Mouse (Mus musculus): ENCODE measurements at regions not wholly inside any gene's neighbourhood (a gene's known extent, or its start where the extent isn't known, plus 50 kb on each side); places are given as distances from the start of the nearest gene placed in this dataset.

GRCm38 (mm10) chr8:26903289-26903688, 73.8 kb upstream of the Zfp703 start:
- Histone ChIP-seq H3K4me2 (no peak overlapping the region), H3K4me1 (peaks cover 5% of the 10 kb centered on the region; the same call in 1 of the 2 replicates), H3K9ac (no peak overlapping the region), H3K4me3 (replicated peaks) (no peak overlapping the region), H3K27ac (no peak overlapping the region), H3K9me3 (no peaks in the 10 kb centered on the region), H3K27me3 (replicated peaks) (no peaks in the 10 kb centered on the region), H3K36me3 (no peaks in the 10 kb centered on the region)
- 57% methylated on average over 5 of the region's 5 CpGs for WGBS
- no peak for ATAC-seq (ENCODE audit: insufficient read depth, low FRiP score, low read depth)

- Histone ChIP-seq H3K9ac (no peak overlapping the region), H3K9me3 (no peaks in the 10 kb centered on the region), H3K36me3 (no peaks in the 10 kb centered on the region), H3K27me3 (replicated peaks) (no peaks in the 10 kb centered on the region), H3K4me1 (peaks cover 5% of the 10 kb centered on the region; the same call in 1 of the 2 replicates), H3K4me2 (no peak overlapping the region), H3K27ac (no peak overlapping the region), H3K4me3 (replicated peaks) (no peak overlapping the region)
- 89% methylated on average over 4 of the region's 4 CpGs for WGBS
- ATAC-seq (ENCODE audit: insufficient read depth, low FRiP score, low read depth) = no peak
Observed at GRCm38 (mm10) chr8:26906257-26906656, 70.9 kb upstream of the Zfp703 start.

GRCm38 (mm10) chr8:26907347-26908170, 69.6 kb upstream of the Zfp703 start:
- no peaks in the 10 kb centered on the region for H3K27me3 ChIP-seq (replicated peaks)
- peaks cover 5% of the 10 kb centered on the region; the same call in 1 of the 2 replicates for H3K4me1 ChIP-seq
- WGBS = 61% methylated on average over 8 of the region's 8 CpGs
- H3K4me2 ChIP-seq = no peak overlapping the region
- no peak for ATAC-seq (ENCODE audit: insufficient read depth, low FRiP score, low read depth)
- H3K9me3 ChIP-seq = no peaks in the 10 kb centered on the region
- H3K27ac ChIP-seq = no peak overlapping the region
- H3K4me3 ChIP-seq (replicated peaks) = no peak overlapping the region
- no peak overlapping the region for H3K9ac ChIP-seq
- no peaks in the 10 kb centered on the region for H3K36me3 ChIP-seq

GRCm38 (mm10) chr8:26910186-26910585, 66.9 kb upstream of the Zfp703 start:
- no peaks in the 10 kb centered on the region for H3K9me3 ChIP-seq
- no peak overlapping the region for H3K27ac ChIP-seq
- H3K36me3 ChIP-seq = no peaks in the 10 kb centered on the region
- no peak for ATAC-seq (ENCODE audit: insufficient read depth, low FRiP score, low read depth)
- H3K9ac ChIP-seq = no peak overlapping the region
- H3K4me1 ChIP-seq = peaks cover 11% of the 10 kb centered on the region; the same call in 1 of the 2 replicates
- H3K4me3 ChIP-seq (replicated peaks) = no peak overlapping the region
- 79% methylated on average over 3 of the region's 3 CpGs for WGBS
- no peaks in the 10 kb centered on the region for H3K27me3 ChIP-seq (replicated peaks)
- H3K4me2 ChIP-seq = no peak overlapping the region

GRCm38 (mm10) chr8:26913562-26914529, 63.3 kb upstream of the Zfp703 start:
- 31% methylated on average over 18 of the region's 18 CpGs for WGBS
- H3K4me2 ChIP-seq = no peak overlapping the region
- H3K4me3 ChIP-seq (replicated peaks) = no peak overlapping the region
- no peaks in the 10 kb centered on the region for H3K9me3 ChIP-seq
- H3K4me1 ChIP-seq = peaks cover 6% of the 10 kb centered on the region; the same call in 1 of the 2 replicates
- ATAC-seq (ENCODE audit: insufficient read depth, low FRiP score, low read depth) = no peak
- H3K27ac ChIP-seq = peak overlapping the region; percentile 67
- no peaks in the 10 kb centered on the region for H3K27me3 ChIP-seq (replicated peaks)
- no peaks in the 10 kb centered on the region for H3K36me3 ChIP-seq
- no peak overlapping the region for H3K9ac ChIP-seq

GRCm38 (mm10) chr8:26915731-26916130, 61.4 kb upstream of the Zfp703 start:
- Histone ChIP-seq H3K36me3 (no peaks in the 10 kb centered on the region), H3K27me3 (replicated peaks) (no peaks in the 10 kb centered on the region), H3K4me2 (no peak overlapping the region), H3K4me1 (peaks cover 6% of the 10 kb centered on the region; the same call in 1 of the 2 replicates), H3K27ac (no peak overlapping the region), H3K4me3 (replicated peaks) (no peak overlapping the region), H3K9ac (no peak overlapping the region), H3K9me3 (no peaks in the 10 kb centered on the region)
- WGBS = 83% methylated on average over 8 of the region's 8 CpGs
- ATAC-seq (ENCODE audit: insufficient read depth, low FRiP score, low read depth) = no peak

GRCm38 (mm10) chr8:26921531-26922177, 55.5 kb upstream of the Zfp703 start:
- Histone ChIP-seq H3K27ac (no peak overlapping the region), H3K4me1 (no peaks in the 10 kb centered on the region), H3K9me3 (no peaks in the 10 kb centered on the region), H3K4me2 (no peak overlapping the region), H3K27me3 (replicated peaks) (no peaks in the 10 kb centered on the region), H3K4me3 (replicated peaks) (no peak overlapping the region), H3K36me3 (no peaks in the 10 kb centered on the region), H3K9ac (no peak overlapping the region)
- WGBS = 76% methylated on average over 5 of the region's 5 CpGs
- ATAC-seq (ENCODE audit: insufficient read depth, low FRiP score, low read depth) = no peak

- 89% methylated on average over 5 of the region's 5 CpGs for WGBS
- Histone ChIP-seq H3K9ac (no peak overlapping the region), H3K27ac (no peak overlapping the region), H3K4me1 (no peaks in the 10 kb centered on the region), H3K27me3 (replicated peaks) (no peaks in the 10 kb centered on the region), H3K9me3 (no peaks in the 10 kb centered on the region), H3K4me3 (replicated peaks) (no peak overlapping the region), H3K36me3 (no peaks in the 10 kb centered on the region), H3K4me2 (no peak overlapping the region)
- no peak for ATAC-seq (ENCODE audit: insufficient read depth, low FRiP score, low read depth)
Observed at GRCm38 (mm10) chr8:26922178-26922540, 55.0 kb upstream of the Zfp703 start.

GRCm38 (mm10) chr8:26923166-26923565, 54.0 kb upstream of the Zfp703 start:
- H3K4me3 ChIP-seq (replicated peaks) = no peak overlapping the region
- 80% methylated on average over 8 of the region's 8 CpGs for WGBS
- H3K4me2 ChIP-seq = no peak overlapping the region
- H3K4me1 ChIP-seq = no peaks in the 10 kb centered on the region
- no peaks in the 10 kb centered on the region for H3K36me3 ChIP-seq
- ATAC-seq (ENCODE audit: insufficient read depth, low FRiP score, low read depth) = no peak
- H3K27me3 ChIP-seq (replicated peaks) = no peaks in the 10 kb centered on the region
- H3K27ac ChIP-seq = no peak overlapping the region
- H3K9ac ChIP-seq = no peak overlapping the region
- H3K9me3 ChIP-seq = no peaks in the 10 kb centered on the region

All from stomach, embryonic 15.5 days (tissue).